Mouse (Mus musculus) CD4-positive, CD25-positive, alpha-beta regulatory T cell, adult 4 months (primary cell): Measurements from ENCODE around the gene Gm9844. TPM values are rescaled to one million over a fixed set of nuclear protein-coding genes. Genes with fewer than 3 reads are reported as not detected.
"Not testable (repeated sequence)": the region's sequence is repeated elsewhere in the genome, so short reads cannot be mapped to it uniquely, and the experiment has no call there.

Experiments used
- ATAC-seq: one replicate; pipeline ENCODE4 v1.8.0; 2017
- polyA plus RNA-seq, 2 experiments: library from polyadenylated mRNA; unstranded; fragments of 100-300 nt; shearing (Covaris generic); gene quantifications; one replicate each; pipeline ENCODE4 v1.2.1; 2017

Gm9844 gene
- polyA plus RNA-seq, 2 experiments from 2014 or later: 22.4 to 44.8 TPM

DNA sequence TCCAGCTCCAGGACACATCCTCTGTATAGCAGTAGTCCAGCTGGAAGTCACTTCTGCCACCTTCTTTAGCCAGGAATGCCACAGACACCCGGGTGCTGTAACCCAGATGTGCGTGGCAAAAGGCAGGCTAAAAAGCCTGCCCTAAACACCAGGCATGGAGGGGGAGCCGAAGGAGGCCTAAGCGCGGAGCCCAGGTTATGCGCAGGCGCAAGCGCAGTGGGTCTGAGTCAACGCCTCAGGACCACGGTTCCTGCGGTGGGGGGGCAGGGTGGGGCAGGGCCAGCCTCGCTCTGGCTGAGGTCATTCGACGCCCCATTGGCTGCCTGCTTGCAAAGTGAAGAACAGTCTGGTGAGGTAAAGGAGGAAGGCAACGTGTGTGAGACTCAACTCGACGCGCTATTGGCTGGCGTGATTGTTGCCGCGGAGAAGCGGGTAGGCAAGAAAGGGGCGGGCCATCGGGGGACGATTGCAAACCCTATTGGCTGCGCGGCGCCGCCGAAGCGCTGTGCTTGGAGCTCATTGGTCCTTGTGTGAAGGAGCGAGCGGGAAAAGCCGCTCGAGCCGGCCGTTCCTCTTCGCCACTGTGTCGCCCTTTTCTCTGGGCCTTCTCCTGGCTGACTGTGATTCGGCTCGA lies 7.6 kb downstream of the Gm9844 start, which contains the start of the genes Lypd4 and Dmrtc2:
Gene Lypd4 (minus strand): TSS at position 410 of the 634 bp plus-strand sequence.
Gene Dmrtc2 (plus strand): TSS at position 526 of the 634 bp plus-strand sequence.
- ATAC-seq: no peak

DNA sequence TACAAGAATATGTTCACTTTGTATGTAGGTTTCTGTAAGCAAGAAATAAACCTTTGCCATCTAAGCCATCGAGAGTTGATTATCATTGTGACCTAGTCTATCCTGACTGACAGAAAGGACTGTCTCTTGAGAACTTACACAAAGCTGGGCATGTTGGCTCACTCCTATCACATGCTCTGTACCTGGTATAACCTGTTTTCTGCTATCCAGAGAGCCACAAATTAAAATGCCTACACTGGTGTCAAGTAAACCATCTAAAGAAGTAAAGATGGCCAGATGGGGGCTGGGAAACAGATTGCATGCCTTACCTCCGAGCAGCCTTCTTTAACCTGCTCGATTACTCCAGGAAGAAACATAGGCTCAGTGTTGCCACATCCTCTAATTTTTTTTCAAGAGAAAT lies 15.6 kb downstream of the Gm9844 start:
- no peak for ATAC-seq

DNA sequence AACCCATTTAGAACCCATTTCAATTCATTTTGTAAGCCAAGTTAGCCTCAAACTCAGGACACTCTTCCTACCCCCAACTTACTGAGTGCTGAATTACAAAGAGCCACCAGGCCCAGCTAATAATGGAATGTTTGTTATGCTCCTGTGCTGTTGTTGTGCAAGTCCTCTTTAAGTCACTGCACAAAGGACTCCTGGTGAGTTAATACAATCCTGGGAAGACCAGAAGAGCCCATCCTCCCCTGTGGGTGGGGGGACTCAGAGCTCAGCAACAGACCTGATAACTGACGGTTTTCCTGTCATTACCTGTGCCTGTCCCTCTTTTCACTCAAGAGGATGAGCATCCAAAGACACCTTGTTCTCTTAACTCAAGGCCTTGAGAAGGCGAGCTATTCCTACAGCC lies 17.6 kb downstream of the Gm9844 start:
- no peak for ATAC-seq

DNA sequence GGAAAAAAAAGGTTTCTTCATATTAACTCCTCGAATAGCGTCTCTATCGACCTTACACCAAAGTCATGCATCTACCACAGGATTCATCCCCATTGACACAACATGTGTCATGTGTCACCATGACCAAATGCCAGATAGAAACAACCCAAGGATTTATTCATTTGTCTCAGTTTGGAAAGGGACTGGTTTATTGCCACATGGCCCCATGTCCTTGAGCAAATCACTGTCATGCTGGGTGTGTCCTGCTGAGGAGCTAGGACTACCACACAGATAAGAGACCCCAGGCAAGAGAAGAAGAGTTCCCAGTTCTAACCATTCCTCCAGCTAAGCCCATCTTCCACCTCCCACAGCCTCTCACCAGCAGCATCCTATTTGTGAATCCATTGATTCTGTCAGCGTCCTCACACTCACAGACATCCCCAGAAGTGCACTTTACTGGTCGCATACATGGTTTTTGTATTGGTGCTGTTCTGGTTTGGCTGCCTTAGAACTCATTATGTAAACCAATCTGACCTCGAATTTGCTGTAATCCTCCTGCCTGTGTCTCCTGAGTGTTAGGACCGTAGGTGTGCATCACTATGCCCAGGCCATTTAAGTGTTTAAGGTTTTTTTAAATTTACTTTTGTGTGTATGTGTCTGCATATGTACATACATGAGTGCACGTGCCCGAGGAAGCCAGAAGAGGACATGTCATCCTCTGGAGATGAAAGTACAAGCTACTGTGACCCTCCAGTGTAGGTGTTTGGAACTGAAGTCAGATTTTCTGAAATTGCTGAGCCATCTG lies 20.6 kb downstream of the Gm9844 start:
- ATAC-seq: no peak

DNA sequence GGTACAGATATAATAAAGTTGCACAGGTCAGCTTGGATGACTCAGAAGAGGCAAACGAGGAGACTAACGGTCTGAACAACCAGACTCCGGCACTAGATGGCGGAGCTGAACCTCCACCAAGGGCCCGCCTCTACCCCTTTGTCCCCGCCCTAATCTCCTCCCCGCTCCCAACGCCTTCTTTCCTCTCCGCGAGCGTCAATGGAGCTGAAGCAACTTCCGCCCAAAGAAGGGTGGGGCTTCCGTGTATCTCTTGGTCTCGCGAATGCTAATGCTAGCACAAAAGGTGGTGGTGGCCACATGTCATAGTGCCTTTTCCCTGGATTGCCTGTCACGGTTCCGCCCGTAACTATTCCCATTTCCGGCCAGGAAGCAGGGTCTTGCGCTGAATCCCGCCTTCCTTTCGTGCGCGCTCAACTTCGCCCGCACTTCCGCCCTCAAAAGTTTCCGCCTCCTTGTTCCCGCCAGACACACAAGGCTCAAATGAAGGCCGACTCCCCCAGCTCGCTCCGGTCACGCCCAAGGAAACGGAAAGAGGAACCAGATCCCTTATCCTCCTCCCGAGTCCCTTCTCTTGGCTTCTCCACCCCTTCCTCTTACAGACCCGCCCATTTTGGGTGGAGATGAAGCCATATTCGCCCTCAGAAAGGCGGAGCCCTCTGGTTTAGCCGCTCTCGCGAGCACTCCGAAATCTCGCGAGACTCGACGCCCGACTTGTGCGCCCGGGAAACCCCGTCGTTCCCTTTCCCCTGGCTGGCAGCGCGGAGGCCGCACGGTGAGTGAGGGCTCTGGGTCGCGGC lies 22.1 kb downstream of the Gm9844 start, which contains the start of gene Rps19:
Gene Rps19 (plus strand): TSS at position 476 of the 797 bp plus-strand sequence.
- peak; percentile 89 for ATAC-seq

DNA sequence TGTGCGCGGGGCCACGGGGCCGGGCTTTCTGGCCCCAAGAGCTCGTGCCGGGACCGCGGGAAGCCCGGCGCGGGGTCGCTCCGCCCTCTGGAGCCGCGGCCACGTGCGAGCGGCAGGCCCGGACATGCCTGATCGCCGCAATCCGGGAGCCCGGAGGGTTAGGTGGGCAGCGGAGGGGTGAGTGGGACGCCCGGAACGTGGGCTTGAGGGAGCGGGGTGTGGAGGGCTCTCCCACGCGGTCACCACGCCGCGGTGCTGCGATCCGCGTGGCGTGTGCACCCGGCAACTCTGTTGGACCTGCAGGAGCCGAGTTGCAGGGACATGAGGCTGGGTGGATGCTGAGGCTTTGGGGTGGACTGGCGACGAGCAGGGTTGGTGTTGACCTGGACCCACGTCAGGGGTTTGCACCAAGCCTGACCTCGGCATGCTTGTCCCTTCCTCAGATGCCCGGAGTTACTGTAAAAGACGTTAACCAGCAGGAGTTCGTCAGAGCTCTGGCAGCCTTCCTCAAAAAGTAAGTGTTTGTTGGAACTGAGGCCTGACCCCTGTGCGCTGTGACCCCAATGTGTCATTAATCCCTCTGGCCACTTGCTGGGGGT lies 22.8 kb downstream of the Gm9844 start:
- ATAC-seq: peak; percentile 29

DNA sequence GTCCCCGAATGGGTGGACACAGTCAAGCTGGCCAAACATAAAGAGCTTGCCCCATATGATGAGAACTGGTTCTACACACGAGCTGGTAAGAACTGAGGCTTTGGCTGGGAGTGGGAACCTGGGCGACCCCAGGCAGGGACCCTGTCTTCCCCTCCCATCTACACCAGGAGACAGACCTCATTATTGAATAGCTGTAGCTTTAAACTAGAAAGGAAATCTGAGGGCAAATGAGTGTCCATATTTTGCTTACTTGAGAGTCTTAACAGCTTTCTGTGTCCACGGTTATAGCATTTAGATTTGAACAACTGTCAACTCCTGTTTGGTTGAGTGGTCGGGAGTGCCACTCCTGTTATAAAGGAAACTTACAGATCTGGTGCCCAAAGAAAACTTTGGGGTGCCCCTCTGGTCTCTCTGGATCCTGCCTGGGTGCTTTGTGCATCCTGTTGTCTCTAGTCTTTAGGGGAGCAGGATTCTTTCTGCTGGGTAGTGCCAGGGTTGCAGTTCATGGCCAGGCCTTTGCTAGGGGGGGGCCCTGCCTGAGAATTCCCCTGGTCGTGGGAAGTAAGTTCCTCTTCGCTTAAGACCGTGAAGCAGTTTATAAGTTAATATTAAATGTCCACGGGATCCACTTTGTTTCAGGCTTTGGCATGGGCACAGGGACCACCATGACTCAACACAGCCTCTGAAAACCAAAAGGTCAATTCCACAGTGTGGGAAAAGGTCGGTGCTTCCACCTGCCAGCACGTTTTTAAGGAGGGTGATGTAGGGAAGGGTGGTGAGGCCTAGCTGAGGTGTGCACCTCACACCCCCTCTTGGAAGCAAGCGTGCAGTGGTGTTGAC lies 23.7 kb downstream of the Gm9844 start:
- no peak for ATAC-seq

DNA sequence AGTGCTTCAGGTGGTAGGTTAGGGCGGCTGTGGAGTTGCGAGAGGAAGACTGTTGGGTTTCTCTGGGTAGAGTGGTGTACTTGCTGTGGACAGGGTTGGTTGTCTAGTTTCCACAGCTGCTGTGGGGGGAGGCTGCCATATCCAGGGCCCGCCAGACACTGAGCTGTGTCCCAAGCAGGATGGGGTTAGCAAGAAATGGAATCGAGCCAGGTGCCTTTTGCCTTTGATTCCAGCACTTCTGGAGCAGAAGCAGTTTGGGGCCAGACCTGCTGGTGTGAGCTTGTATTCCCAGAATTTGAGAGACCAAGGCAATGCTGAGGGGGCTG lies 24.3 kb downstream of the Gm9844 start:
- ATAC-seq: no peak

DNA sequence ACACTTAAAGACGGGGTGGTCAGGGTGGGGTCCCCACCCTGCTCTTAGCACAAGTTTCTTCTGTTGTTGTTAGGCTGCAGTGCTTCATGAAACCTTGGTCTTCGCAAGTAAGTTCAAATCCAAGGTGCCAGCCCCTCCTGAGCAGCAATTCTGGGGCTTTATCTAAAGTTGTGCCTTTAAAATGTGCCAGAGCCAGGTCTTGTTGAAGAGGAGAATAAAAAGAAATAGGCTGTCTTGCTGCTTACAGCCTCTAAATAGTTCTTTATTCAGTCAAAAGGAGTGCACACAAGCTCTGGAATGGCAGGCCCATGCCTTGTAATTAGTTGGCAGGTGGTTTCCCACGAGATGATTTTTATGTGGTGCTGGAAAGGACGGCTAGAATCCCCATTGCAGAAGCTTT lies 25.1 kb downstream of the Gm9844 start:
- no peak for ATAC-seq

DNA sequence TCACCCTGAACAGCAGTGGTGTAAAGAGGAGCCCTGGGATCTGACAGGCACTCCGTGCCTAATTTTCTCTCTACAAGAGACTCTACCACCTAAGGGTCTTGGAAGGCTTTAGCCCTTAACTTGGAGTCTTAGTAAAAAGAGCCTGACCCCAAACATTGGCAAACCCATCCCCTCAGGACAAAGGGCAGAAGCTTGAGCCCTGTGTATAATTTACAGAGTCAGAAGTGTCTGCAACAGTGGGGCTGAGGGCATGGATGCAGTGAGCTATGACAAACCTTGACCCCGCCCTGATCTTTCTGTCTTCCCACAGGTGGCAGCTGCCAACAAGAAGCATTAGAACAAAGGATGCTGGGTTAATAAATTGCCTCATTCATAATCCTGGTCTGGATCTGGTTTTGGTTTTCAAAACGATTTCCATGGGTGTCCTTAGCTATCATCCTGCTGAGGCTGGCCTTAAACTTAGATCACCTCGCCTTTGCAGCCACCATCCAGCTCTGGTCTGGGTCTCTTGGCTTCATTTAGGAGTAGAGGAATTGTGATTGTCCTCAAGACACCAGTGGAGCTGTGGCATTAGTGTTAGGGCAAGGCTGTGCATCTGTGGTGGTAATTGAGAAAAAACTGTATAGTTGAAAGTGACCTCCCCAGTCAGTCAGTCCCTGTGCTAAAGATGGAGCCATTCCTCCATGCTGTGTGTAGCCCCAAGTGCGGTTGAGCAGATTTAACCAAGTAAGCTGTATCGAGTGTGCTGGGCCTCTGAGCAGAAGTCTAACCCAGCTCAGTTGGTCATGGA lies 27.6 kb downstream of the Gm9844 start:
- no peak for ATAC-seq

DNA sequence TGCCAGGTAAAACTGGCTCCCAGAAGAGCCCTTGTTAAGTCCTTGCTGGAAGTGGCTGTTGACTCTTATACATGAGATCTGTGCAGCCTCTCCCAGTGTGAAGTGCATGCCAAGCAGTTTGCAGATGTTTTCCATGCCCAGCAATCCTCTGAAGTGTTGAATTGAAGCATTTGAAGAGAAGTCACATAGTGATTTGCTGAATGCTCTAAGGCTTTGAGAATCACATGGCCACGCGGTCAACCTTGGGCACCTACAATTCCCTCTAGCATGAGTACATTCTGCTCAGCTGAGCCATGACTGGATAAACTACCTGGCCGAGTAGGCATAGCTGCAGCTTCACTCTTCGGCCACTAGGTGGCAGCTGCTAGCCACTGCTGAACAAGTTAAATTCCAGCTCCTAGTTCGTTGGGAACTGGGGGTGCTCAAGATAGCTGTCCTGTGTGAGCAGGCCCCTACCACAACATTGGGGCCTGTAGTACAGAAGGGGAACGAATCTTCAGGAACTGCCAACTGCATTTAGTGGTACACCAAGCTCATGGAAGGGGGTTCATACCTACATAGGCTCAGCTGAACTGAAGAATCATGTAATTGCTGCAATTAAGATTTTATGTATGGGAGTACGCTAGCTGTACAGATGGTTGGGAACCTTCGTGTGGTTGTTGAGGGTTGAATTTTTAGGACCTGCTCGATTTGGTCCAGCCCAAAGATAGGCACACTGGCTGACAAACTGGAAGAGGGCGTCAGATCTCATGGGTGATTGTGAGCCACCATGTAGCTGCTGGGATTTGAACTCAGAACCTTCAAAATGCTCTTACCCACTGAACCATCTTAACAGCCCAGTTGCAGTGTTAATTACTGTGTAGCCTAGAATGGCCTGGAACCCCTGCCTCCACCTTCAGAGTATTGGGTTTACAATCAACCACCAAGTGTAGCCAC lies 28.5 kb downstream of the Gm9844 start:
- peak; percentile 74 for ATAC-seq

DNA sequence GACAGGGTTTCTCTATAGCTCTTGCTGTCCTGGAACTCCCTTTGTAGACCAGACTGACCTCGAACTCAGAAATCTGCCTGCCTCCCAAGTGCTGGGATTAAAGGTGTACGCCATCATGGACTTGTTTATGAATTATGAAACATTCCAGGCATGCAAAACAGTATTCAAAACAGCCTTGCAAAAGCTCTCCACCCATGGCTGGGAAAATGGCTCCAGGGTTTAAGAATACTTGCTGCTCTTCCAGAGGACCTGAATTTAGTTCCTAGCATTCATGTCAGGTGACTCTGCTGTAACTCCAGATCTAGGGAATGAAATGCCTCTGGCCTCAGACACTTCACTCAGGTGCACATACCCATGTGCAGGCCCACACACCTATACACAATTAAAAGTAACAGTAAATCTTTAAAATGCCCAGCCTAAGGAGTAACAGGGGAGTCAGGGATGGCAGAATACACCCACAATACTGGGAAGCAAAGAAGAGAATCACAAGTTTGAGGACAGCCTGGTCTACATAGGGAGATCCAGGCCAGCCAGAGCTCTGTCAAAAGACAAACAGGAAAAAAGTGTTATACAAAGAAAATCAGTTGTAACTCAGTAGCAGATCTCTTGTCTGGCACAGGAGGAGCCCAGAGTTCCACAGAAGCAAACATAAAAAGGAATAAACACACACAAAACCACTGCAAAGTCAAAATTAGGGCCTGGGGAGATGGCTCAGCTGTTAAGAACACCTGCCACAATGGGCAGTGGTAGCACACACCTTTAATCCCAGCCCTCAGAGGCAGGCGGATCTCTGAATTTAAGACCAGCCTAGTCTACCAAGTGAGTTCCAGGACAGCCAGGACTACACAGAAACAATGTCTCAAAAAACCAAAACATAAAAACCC lies 29.5 kb downstream of the Gm9844 start:
- ATAC-seq: peak; percentile 9

DNA sequence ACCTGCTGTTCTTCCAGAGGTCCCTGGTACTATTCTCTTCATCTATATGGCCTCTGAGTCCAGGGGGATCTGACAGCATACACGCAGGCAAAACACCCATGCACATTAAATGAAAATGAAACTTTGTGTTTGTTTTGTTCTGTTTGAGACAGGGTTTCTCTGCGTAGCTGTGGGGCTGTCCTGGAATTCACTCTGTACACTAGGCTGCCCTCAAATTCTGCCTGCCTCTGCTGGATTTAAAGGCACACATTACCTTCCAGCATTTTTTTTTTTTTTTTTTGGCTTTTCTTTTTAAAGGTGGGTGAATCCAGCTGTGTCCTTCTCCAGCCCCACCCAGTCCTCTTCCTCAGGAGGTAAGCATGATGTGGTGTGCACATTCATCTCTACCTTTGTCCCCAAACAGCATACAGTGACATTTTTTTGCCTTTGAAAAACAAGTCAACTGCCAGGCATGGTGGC lies 30.1 kb downstream of the Gm9844 start:
- ATAC-seq: peak; percentile 56

DNA sequence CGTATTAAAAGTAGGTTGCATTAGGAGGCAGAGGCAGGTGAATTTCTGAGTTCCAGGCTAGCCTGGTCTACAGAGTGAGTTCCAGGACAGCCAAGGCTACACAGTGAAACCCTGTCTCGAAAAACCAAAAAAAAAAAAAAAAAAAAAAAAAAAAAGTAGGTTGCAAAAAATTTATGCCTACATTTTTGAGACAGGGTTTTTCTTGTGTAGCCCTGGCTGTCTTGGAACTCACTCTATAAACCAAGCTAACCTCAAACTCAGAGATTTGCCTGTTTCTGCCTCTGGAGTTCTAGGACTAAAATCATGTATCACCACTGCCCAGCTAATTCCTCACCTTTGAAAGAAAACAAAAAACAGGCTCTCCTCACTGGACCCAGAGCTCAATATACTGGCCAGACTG lies 33.7 kb downstream of the Gm9844 start:
- ATAC-seq: not testable (repeated sequence)

DNA sequence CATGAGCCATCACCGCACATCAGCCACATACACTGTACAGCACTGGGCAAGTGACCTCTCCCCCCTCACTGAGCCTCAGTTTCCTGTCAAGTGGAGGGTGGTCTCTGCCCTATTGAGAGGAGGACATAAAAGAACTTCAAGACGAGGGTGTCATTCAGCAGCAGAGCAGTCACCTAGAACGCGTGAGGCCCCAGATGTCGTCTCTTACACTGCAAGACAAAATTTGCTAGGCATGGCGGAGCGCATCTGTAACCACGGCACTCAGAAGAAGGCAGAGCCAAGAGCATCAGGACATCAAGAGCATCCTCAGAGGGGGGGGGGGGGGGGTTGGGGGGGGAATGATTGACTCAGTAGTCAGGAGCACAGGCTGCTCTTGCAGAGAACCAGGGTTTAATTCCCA lies 34.3 kb downstream of the Gm9844 start:
- no peak for ATAC-seq

DNA sequence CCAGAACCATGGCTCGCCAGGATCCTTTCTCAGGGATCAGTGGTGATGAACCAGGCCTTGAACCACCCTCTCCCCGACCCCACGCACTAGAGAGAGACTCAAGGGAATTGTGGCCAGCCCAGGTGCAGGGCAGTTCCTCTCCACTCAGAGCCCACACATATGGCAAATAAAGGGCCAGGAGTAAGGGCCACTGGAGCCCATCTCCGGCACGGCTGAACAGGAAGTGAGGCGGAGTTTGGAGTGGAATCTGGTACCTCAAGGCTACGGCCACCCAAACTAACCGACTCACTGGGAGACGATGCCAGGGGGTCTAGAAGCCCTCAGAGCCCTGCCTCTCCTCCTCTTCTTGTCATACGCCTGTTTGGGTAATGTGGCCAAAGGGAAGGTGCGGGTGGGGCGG lies 35.2 kb downstream of the Gm9844 start, which contains the start of gene Cd79a:
Gene Cd79a (plus strand): TSS at position 158 of the 400 bp plus-strand sequence.
- ATAC-seq: no peak

DNA sequence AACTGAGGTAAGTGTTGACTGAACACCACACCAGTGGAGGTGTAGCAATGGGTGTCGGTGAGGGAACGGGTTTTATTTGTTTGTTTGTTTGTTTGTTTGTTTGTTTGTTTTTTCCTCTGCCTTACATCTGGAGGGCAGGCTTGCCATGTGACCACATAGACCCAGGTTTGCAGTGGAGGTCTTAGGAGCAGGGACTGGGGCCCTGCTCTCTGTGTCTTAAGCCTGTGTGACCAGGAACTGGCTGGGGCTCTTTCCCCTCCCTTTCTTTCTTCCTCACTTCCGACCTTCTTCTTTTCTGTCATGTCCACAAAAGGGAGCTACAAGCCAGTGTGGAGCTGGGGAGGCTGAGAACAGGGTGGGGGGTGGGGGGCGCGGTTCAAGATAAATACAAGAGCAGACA lies 35.9 kb downstream of the Gm9844 start:
- ATAC-seq: no peak

DNA sequence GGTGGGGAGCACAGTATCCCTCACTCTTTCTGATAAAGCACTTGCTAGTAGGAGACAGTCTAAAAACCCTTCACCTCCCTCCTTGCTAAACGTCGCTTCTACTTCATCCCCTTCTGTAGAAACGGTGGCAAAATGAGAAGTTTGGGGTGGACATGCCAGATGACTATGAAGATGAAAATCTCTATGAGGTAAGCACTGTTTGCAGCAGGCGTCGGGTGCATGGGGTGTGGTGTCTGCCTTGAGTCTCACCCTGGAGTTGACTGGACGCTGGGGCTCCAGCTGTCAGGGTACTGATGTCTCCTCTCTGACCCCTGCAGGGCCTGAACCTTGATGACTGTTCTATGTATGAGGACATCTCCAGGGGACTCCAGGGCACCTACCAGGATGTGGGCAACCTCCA lies 39.1 kb downstream of the Gm9844 start:
- no peak for ATAC-seq

DNA sequence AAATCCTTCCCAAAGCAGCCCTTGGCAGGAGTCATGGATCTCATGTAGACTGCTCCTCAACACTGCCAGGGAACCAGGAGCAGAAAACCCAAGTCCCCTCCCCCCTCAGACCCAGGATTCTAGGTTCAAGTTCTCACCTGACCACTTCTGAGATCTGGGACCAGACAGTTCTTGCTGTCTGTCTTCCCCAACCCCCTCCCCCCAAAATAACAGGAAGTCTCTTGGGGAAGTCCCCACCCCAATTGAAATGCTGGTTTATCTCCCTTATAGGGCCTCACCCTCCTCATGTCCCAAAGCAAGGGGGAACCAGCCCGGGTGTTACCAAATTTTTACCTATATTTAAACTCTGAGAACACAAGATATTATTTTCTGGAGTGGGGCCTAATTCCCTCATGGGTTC lies 39.8 kb downstream of the Gm9844 start:
- peak; percentile 44 for ATAC-seq
